Mouse (Mus musculus) megakaryocyte, embryonic 14.5 days (primary cell): Measurements from ENCODE around the gene Csnka2ip.

ENCODE experiments used
- FLI1 ChIP-seq: IDR thresholded peaks from 2 replicates; pipeline ENCODE4 v1.6.1; 2012; ENCODE audit warnings: low read length, inconsistent platforms, mixed read lengths
- GATA1 ChIP-seq: IDR thresholded peaks from 3 replicates; pipeline ENCODE4 v1.6.1; 2012; ENCODE audit warnings: mixed read lengths, low read length, inconsistent platforms, borderline replicate concordance

GRCm38 (mm10) chr16:64620116-64620515 is 17.9 kb upstream of the Csnka2ip start:
- TF ChIP-seq GATA1 (no peak), FLI1 (no peak)
